Mouse (Mus musculus) lung, adult 2 months (tissue): ENCODE data around the gene Tbc1d9b. TPM values are rescaled to one million over a fixed set of nuclear protein-coding genes. Genes with fewer than 3 reads are reported as not detected.
A peak's percentile ranks its signal among the peaks of the same experiment; 100 is the strongest.

Experiments used
- DNase-seq: peaks from one replicate; pipeline ENCODE4 v3.0.0; 2022
- H3K4me1 ChIP-seq: fragments of 200-500 bp; 2 replicates; pipeline ENCODE4 v1.6.1; 2011; ENCODE audit warnings: low read length; ENCODE audit not compliant: control insufficient read depth, insufficient read depth
- H3K4me3 ChIP-seq: fragments of 200-500 bp; replicated peaks from 2 replicates; pipeline ENCODE3; 2011; ENCODE audit warnings: low read depth, mild to moderate bottlenecking, control low read depth, low read length; ENCODE audit errors: extremely low read depth
- CTCF ChIP-seq: fragments of 200-500 bp; IDR thresholded peaks from 2 replicates; pipeline ENCODE4 v1.5.1; 2011; ENCODE audit warnings: mild to moderate bottlenecking, low read length, control low read depth; ENCODE audit not compliant: insufficient read depth
- POLR2A ChIP-seq: fragments of 200-500 bp; IDR thresholded peaks from 2 replicates; pipeline ENCODE4 v1.6.1; 2011; ENCODE audit warnings: low read depth, mild to moderate bottlenecking, control low read depth, low read length, borderline replicate concordance; ENCODE audit errors: extremely low read depth
- WGBS: fragments of 180-500 bp; shearing (Covaris S2); methylation state at CpG from one replicate; pipeline ENCODE4 v1.1.7; 2018; 5-methylcytosine and 5-hydroxymethylcytosine counted together
- polyA plus RNA-seq: library from polyadenylated mRNA; depleted of rRNA; stranded (reverse); fragments of >200 nt; gene quantifications from 2 replicates; pipeline ENCODE4 v1.2.3, GENCODE M21; 2012

The Tbc1d9b gene
- polyA plus RNA-seq, 1 experiment = 68.4 TPM

DNA sequence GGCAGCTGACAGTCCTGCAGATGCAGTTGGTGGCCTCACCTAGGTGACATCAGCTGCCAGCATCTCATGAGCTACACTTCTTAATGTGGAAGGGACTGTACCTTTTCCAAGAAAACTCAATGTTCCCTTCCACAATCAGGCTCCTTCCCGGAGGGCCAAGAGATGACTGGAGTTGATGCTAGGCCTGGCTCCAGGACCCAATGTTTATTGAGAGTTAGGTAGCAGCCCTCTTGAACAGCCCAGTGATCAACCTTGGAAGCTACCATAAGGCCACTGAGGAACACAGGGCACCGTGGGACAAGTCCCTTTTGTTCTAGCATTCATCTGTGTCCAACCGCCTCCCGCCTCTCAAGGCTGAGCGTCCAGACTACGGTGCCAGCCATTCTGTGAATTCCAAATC, 1.1 kb downstream of the Tbc1d9b start:
- TF ChIP-seq CTCF (no peak), POLR2A (no peak)
- WGBS = 72% methylated on average over 6 of the region's 6 CpGs
- DNase-seq = no peak
- H3K4me3 ChIP-seq = peak overlapping the region; percentile 97
- peaks cover 7% of the 10 kb centered on the region for H3K4me1 ChIP-seq

DNA sequence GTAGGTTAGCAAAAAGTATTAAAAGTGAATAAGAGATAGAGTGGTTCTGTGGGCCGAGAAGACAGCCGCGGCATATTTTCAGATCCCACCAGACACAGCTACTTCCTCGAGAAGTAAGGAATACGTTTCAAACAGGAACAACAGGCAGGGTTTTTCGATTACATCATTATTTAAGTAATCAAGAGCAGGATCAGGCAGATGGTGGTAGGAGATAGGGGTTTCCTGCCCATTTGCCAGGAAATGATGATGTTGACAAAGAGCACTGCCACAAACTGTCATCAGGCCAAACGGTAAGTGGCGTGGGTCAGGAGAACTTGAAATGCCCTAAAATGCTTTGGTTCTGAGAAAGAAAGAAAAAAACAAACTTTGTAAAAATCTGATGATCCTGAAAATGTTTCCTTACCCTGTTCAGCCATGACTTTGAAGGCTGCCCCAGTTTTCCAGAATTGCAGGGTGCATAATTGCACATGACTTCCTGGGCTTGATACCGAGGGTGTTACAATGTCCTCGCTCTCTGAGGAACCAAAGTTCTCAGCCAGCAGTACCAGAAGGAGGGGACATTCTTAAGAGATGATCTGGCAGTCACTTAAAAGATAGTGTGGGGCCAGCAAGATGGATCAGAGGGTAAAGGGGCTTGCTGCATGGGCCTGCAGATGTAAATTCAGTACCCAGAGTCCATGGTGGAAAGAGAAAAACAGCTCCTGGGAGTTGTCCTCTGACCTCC, 3.1 kb downstream of the Tbc1d9b start:
- TF ChIP-seq POLR2A = no peak
- no peak for TF ChIP-seq CTCF
- DNase-seq = no peak
- WGBS = 22% methylated on average over 10 of the region's 10 CpGs
- Histone ChIP-seq H3K4me1 (peaks cover 7% of the 10 kb centered on the region), H3K4me3 (no peak overlapping the region)

DNA sequence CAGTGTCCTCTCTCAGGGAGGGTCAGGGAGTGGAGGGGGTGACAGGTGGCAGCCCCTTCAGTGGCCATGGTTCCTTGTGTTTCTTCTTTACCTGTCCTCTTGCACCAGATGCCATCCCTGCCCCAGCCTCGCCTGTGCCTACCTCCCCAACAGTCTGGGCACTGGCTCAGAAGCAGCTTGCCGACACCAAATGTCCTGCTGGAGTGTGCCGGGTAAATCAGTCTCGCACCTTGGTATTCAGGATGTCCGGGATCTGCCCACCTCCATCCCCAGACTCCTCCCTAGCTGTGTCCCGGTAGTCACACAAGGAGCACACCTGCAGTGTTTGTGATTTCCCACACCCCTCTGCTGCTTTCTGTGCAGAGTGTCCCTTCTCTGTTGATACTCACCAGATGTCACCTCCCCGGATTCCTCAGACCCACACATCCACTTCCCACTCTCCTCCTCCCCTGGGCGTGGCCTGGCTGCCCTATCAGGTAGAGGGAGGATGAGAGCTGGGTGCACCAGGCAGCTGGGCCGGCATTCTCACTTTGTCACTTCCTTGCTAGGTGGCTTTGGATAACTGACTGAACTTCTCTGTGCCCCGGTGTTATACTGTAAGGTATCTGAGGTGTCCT, 7.1 kb downstream of the Tbc1d9b start:
- 58% methylated on average over 10 of the region's 10 CpGs for WGBS
- Histone ChIP-seq H3K4me1 (no peaks in the 10 kb centered on the region; the same call in 1 of the 2 replicates), H3K4me3 (no peak overlapping the region)
- no peak for DNase-seq
- TF ChIP-seq CTCF (no peak), POLR2A (no peak)

DNA sequence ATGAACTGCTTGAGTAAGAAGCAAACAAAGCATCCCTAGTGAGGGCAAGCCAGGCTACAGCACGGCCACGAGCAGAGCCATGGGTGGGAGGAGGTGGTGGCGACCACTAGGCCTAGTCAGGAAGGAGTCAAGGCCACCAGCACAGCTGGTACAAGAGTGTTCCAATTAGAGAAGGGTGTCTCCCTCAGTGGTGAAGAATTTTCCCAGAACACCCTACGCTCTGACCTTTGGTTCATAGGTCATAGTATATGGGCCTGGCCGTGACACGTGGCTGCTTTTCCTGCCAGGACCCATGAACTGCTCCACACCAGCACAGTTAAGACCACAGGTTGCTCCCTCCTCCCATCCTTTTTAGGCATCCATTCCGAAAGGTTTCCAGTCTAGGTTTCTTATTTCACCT, 8.4 kb downstream of the Tbc1d9b start:
- 78% methylated on average over 7 of the region's 7 CpGs for WGBS
- Histone ChIP-seq H3K4me1 (no peaks in the 10 kb centered on the region), H3K4me3 (no peak overlapping the region)
- DNase-seq = no peak
- TF ChIP-seq CTCF (no peak), POLR2A (no peak)

DNA sequence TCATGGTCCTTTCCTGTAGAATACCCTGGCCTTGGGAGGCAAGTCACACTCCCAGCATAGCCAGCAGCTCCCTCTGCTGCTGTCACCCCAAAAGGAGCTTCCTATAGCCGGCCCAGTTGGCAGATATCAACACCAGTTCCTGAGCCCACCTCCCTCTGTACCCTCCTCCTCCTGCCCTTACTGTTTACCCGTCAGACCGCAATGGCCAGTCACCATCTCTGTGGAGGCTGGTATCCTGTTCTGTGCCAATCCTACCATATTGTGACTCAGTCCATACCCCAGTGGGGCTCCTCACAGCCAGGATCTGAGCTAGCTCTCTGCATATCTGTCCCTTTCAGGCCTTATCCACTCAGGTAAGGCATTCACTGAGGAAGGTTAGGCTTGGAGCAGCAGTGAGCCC, 14.3 kb downstream of the Tbc1d9b start:
- H3K4me1 ChIP-seq = no peaks in the 10 kb centered on the region
- DNase-seq = no peak
- TF ChIP-seq POLR2A = no peak
- no peak for TF ChIP-seq CTCF
- WGBS = 84% methylated on average over 3 of the region's 3 CpGs
- no peak overlapping the region for H3K4me3 ChIP-seq

DNA sequence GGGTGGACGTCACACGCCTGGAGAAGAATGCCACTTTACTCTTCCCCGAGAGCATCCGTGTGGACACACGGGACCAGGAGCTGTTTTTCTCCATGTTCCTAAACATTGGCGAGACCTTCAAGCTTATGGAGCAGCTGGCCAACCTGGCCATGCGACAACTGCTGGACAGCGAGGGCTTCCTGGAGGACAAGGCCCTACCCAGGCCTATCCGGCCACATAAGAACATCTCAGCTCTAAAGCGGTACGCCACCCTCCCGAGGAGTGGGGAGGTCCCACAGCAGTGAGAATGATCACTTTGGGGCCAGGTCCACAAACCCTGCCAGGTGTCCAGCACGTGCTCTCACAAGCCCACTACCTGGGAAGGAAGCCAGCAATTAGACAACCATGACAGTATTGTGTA, 14.9 kb downstream of the Tbc1d9b start:
- H3K4me1 ChIP-seq = no peaks in the 10 kb centered on the region
- no peak for DNase-seq
- TF ChIP-seq CTCF (no peak), POLR2A (no peak)
- WGBS = 93% methylated on average over 13 of the region's 13 CpGs
- H3K4me3 ChIP-seq = no peak overlapping the region

DNA sequence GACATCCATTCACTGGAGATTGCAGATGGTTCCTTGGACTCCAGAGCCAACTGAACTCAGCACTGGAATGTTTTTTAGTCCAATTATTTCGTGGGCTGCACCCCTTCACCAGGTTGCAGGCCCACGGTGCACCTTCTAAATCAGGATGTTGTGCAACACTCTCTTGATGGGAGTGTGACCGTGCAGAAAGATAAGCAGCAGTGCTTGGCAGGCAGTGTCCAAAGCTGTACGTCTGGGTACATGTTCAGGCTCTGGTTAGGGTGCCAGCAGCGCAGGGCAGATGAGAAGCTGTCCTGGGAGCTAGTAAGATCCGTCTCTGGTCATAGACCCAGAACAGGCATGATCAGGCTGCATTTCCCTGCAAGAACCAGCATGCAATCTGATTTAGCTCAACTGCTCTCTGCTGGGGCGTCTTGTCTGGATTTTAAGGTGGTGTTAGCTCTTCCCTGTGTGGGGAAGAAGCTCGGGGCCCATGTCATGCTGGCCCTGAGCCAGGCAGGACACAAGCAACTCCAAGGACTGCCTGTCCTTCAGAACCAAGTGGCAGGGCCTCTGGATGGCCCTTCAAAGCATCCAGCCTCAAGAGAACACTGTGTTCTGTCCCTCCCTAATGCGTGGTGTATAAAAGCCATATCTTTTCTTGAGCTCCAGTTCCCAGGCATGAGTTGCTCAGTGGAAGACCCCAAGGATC, 16.2 kb downstream of the Tbc1d9b start:
- 50% methylated on average over 9 of the region's 9 CpGs for WGBS
- Histone ChIP-seq H3K4me3 (no peak overlapping the region), H3K4me1 (no peaks in the 10 kb centered on the region)
- TF ChIP-seq POLR2A (no peak), CTCF (no peak)
- DNase-seq = no peak

DNA sequence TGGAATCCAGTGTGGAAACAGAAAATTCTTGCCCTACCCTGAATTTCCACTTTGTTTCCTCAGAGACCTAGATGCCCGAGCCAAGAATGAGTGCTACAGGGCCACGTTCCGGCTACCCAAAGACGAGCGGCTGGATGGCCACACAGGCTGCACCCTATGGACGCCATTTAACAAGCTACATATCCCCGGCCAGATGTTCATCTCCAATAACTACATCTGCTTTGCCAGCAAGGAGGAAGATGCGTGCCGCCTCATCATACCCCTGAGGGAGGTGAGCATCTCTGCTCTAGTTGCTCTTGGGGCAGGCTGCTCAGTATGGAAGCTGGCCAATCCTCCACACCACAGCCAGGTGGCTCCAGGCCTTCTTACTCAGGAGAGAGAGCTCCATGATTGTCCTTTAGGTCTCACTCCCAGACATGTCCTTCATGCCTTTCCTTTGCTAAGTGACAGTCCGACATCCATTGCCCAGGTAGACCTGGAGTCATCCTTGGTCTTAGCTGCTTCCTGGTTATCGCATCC, 16.8 kb downstream of the Tbc1d9b start:
- Histone ChIP-seq H3K4me1 (no peaks in the 10 kb centered on the region), H3K4me3 (no peak overlapping the region)
- no peak for DNase-seq
- no peak for TF ChIP-seq CTCF
- no peak for TF ChIP-seq POLR2A
- 93% methylated on average over 11 of the region's 11 CpGs for WGBS

DNA sequence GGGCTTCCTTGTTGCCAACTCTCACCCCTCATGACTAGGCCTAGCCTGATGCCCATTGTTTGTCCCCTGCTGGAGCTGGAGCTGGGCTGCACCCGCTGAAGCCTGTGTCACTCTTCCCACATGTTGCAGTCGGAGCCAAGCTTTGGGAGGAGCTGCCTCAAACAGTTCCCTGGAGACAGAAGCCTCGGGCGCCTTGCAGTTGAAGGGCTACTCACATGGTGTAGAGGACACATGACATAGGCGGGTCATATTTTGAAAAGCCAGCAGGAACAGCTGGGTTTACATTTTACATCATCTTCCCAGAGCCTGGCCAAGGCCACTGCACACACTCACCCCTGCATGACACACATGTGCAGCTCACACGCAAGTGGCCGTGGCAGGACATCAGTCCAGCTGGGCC, 18.0 kb downstream of the Tbc1d9b start:
- Histone ChIP-seq H3K4me1 (no peaks in the 10 kb centered on the region), H3K4me3 (no peak overlapping the region)
- no peak for TF ChIP-seq CTCF
- TF ChIP-seq POLR2A = no peak
- 41% methylated on average over 7 of the region's 7 CpGs for WGBS
- DNase-seq = no peak
